Mouse (Mus musculus) common myeloid progenitor, adult 5-6 weeks (primary cell): ENCODE measurements around the gene Dnah7b. TPM values are rescaled to one million over a fixed set of nuclear protein-coding genes. Genes with fewer than 3 reads are reported as not detected.
"Not testable (repeated sequence)": the region's sequence is repeated elsewhere in the genome, so short reads cannot be mapped to it uniquely, and the experiment has no call there.

ENCODE experiments used
- ATAC-seq: replicated peaks from 2 replicates; pipeline ENCODE4 v1.8.0; 2016; ENCODE audit warnings: low read depth, mild to moderate bottlenecking, moderate TSS enrichment, inconsistent platforms; ENCODE audit not compliant: poor library complexity, severe bottlenecking
- total RNA-seq: library from RNA; stranded (forward); fragments of 200-1000, 187-1606 nt; gene quantifications from 2 replicates; pipeline ENCODE4 v1.2.3, GENCODE M21; 2017

The Dnah7b gene
- total RNA-seq = not detected in 2 replicates

- ATAC-seq = no peak
Observed at GRCm38 (mm10) chr1:46066015-46066414, at the start of gene Dnah7b. Gene Dnah7b (plus strand): TSS chr1:46066315.

DNA sequence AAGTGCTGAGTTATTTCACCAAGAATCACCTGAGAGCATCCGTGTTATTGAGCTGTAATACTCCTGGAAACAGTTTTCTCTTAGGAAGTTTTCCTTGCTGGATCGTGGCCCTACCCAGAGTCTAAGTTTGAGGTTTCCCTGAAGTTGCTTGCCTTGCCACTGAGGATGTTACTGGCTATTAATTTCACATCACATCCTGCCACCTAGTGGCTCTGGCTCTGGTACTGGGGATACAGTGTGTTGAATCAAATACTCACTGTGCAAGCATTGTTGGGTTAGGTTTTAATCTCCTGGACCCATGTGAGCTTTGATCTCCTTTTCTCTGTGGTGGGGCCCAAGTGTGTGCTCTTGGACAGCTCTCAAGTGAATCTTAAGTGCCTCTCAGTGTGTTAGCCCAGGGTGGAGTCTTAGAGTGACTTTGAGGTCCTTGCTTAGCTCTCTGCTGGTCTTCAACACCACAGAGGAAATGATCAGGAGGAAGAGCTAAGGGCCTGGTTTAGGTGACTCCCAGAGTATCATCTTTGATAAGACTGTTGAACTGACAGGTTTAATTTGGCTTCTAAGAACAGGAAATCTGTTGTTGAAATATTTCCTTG lies 47.6 kb upstream of the Dnah7b start:
- ATAC-seq = peak; percentile 52

GRCm38 (mm10) chr1:46022262-46022661 lies 43.9 kb upstream of the Dnah7b start:
- peak; percentile 72 for ATAC-seq

DNA sequence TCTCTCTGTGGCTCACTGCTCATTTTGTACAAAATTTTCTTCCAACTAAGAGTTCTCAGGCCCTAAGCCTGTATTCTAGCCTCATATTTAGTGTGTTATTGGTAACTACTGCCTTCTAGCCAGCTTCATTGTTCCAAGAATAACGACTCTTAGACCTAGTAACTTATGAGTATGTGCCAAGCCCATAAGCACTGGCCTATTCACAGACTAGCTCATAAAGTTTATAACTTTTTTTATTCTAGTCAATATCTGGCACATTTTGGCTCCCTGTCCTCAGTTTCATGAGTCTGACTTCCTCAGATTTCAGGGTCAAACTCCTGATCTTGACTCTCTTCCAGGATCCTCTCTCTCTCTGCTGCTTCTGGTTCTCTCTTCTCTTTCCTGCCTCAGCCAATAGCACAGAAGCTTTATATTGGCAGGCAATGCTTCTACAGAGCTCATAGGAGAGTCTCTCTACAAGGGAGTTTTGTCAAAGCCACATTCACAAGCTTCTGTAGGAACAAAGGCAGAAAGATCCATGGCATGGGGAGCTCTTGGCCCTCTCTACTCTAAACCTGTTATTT lies 34.0 kb upstream of the Dnah7b start:
- ATAC-seq = no peak

DNA sequence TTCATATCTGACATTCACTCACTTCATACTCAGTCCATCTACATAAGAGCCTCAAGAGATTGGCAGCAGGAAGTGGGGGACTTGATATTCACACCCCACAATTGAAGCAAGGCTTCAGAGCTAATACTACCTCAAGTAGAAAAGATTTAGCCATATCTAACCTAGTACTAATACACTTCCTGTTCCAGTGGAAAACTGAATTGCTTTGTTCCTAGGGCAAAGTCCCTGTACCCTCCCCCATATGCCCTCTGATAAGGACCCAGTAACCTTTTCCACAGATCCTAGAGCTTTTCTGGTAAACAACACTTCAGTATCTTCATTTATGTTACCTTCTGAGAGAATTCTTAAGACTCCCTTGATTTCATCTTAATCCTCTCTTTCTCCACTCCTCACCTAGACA lies 17.9 kb upstream of the Dnah7b start:
- no peak for ATAC-seq

GRCm38 (mm10) chr1:46066484-46067251 lies 553 bp downstream of the Dnah7b start:
- peak; percentile 86 for ATAC-seq

- not testable (repeated sequence) for ATAC-seq
Observed at GRCm38 (mm10) chr1:46068787-46069186, 2.7 kb downstream of the Dnah7b start.

- no peak for ATAC-seq
Observed at GRCm38 (mm10) chr1:46077891-46078290, 11.8 kb downstream of the Dnah7b start.

- no peak for ATAC-seq
Observed at GRCm38 (mm10) chr1:46100484-46100883, 34.4 kb downstream of the Dnah7b start.

DNA sequence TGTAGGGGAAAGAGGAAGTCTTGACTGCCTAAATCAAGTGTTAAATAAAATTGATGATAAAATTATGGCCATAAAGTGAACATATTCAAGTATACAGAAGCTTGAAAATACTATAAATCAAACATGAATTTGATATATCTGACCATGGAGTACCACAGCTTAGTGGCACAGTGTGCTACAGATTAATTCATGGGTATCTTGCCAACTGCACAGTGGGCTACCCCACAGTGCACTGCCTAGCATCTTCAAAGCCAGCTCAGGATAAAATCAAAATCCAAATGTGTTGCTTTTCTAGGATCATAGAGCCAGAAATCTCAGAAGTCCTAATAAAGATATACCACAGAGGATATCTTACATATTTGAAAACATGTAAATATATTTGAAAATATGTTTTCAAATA lies 46.5 kb downstream of the Dnah7b start:
- not testable (repeated sequence) for ATAC-seq

DNA sequence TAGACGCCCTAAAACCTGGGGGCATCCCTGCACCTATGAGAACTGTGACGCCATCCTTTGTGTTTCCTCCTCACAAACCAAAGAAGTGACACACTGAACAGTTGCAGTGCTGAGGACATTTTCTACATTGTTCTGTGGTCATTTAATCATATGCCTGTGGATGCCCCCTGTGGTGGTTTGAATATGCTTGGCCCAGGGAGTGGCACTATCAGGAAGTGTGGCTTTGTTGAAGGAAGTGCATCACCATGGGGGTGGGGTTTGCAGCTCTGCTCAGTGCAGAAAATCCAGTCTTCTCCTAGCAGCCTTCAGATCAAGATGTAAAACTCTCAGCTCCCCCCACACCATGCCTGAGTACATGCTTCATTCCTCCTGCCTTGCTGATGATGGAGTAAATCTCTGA lies 51.1 kb downstream of the Dnah7b start:
- not testable (repeated sequence) for ATAC-seq

- no peak for ATAC-seq
Observed at GRCm38 (mm10) chr1:46128058-46128457, 61.9 kb downstream of the Dnah7b start.

GRCm38 (mm10) chr1:46196835-46197234 lies 130.7 kb downstream of the Dnah7b start:
- ATAC-seq = not testable (repeated sequence)

DNA sequence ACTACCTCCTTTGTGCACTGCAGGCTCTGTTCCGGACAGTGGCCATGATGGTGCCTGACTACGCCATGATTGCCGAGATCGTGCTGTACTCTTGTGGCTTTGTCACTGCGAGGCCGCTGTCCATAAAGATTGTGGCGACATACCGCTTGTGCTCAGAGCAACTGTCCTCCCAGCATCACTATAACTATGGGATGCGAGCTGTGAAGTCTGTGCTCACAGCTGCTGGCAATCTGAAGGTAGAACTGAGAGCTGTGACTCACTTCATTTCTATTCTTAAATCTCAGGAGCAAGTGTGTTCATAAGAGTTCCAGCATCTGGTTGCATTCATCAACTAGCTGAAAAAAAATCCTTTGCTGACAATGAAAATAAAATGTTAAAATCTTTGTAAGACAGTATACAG lies 135.1 kb downstream of the Dnah7b start:
- not testable (repeated sequence) for ATAC-seq

- not testable (repeated sequence) for ATAC-seq
Observed at GRCm38 (mm10) chr1:46210014-46210588, 144.0 kb downstream of the Dnah7b start.

DNA sequence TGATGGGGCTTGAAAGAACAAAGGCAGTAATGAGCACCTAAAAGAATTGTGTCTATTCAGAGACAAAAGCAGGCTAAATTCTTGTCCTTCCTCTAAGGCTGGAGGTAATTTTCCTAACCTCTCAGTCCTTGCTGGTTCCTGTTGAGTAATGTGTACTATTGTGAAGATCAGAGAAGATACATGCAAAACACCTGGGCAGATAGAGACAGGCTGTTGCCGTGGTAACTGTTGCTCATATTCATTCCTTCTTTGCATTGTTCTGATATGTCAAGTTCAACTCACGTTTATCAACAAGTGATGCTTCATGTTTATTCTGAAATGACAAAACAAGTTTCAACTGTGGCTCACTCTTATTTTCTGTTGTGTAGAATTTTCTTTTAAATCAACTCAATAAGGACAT lies 156.6 kb downstream of the Dnah7b start:
- ATAC-seq = not testable (repeated sequence)

- ATAC-seq = not testable (repeated sequence)
Observed at GRCm38 (mm10) chr1:46226136-46226535, 160.0 kb downstream of the Dnah7b start.

- ATAC-seq = not testable (repeated sequence)
Observed at GRCm38 (mm10) chr1:46268841-46269240, 202.7 kb downstream of the Dnah7b start.

DNA sequence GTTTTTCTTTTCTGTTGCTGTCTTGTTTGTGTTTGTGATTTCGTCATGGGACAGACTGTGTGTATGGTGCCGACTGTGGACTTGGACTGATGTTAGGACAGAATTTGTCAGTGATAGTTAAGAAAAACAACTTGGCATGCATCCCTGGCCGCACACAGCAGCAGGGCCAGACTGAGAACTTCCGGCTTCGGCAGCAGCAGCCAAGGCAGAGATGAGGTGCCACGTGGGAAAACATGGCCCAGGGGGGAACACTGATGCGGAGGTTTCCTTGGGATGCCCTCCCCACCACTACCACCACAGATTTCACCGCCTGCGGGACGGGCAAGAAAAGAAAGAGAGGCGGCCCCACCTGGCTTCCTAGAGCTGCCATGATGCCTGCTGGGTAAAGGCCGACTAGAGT lies 205.8 kb downstream of the Dnah7b start:
- ATAC-seq = no peak

DNA sequence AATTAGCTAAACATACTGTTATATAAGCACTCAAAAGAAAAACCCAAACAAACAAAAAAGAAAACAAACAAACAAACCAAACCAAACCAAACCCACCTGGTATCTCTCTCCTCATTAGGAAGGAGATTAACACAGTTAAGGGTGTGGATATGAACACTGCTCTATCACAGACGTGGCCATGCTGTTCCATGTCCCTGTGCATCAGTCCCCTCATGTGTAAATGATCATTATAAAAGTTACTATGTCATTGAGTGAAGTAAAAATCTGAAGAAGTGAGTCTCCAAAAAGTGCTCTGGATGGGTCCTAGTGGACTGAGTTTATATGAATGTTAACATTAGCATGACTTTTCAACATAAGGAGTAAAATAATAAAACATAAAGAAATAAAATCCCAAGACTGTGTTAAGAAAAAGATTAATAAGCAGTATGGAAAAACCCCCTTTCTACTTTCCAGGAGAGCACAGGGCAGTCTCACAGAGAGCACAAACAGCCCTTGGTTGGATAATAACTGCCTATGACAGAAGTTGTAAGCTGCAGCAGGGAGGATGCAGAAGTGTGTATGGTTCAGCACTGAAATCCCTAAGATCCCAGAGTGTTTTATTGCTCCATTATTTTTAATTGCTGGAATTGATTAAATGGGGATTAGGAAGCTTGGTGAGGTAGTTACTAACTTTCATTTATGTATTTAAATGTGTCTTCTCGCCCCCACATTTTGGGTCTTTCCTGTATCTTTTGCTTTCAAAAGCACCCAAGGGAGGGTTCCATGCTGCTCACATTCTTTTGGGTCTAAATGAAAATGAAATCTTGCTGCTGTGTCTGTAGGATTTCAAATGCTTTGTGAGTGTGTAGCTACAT lies 212.2 kb downstream of the Dnah7b start:
- ATAC-seq = not testable (repeated sequence)
